Mouse (Mus musculus) midbrain, embryonic 16.5 days (tissue): ENCODE measurements at regions not wholly inside any gene's neighbourhood (a gene's known extent, or its start where the extent isn't known, plus 50 kb on each side); places are given as distances from the start of the nearest gene placed in this dataset.

Source experiments
- ATAC-seq: fragments of 200-750 bp; cut with Nextera tagmentation; 2 replicates; pipeline ENCODE4 v1.8.0; 2017; ENCODE audit warnings: moderate TSS enrichment
- H3K27ac ChIP-seq: fragments of 300-500 bp; sonication (generic); 2 replicates; pipeline ENCODE4 v1.5.1; 2014; ENCODE audit warnings: mild to moderate bottlenecking, low read length, mixed read lengths
- H3K27me3 ChIP-seq: fragments of 300-500 bp; sonication (generic); 2 replicates; pipeline ENCODE4 v1.6.1; 2014; ENCODE audit warnings: low read depth, low read length, mixed read lengths; ENCODE audit not compliant: control insufficient read depth, insufficient read depth
- H3K36me3 ChIP-seq: fragments of 300-500 bp; sonication (generic); 2 replicates; pipeline ENCODE4 v1.6.1; 2014; ENCODE audit warnings: mild to moderate bottlenecking, low read length, moderate library complexity, mixed read lengths; ENCODE audit not compliant: control insufficient read depth, insufficient read depth
- H3K4me1 ChIP-seq: fragments of 300-500 bp; sonication (generic); 2 replicates; pipeline ENCODE4 v1.6.1; 2014; ENCODE audit warnings: mild to moderate bottlenecking, low read length, mixed read lengths; ENCODE audit not compliant: control insufficient read depth, insufficient read depth
- H3K4me2 ChIP-seq: fragments of 300-500 bp; sonication (generic); 2 replicates; pipeline ENCODE4 v1.6.1; 2014; ENCODE audit warnings: mild to moderate bottlenecking, low read length, mixed read lengths
- H3K4me3 ChIP-seq: fragments of 300-500 bp; sonication (generic); 2 replicates; pipeline ENCODE4 v1.5.1; 2014; ENCODE audit warnings: low read depth, mild to moderate bottlenecking, low read length, moderate library complexity, mixed read lengths
- H3K9ac ChIP-seq: fragments of 300-500 bp; sonication (generic); 2 replicates; pipeline ENCODE4 v1.6.1; 2014; ENCODE audit warnings: low read depth, low read length, mixed read lengths
- H3K9me3 ChIP-seq: fragments of 300-500 bp; sonication (generic); replicated peaks from 2 replicates; pipeline ENCODE4 v1.6.1; 2014; ENCODE audit warnings: mild to moderate bottlenecking, low read length, mixed read lengths; ENCODE audit not compliant: control insufficient read depth, poor library complexity, severe bottlenecking
- WGBS: fragments of 180-500 bp; shearing (Covaris S2); extraction: QIAGEN DNeasy Blood & Tissue Kit; methylation state at CpG from one replicate; pipeline ENCODE4 v1.1.7; 2014; 5-methylcytosine and 5-hydroxymethylcytosine counted together

- Histone ChIP-seq H3K36me3 (no peaks in the 10 kb centered on the region), H3K27ac (no peak overlapping the region), H3K9ac (peak overlapping the region; percentile 40; the same call in 1 of the 2 replicates), H3K9me3 (no peaks in the 10 kb centered on the region), H3K4me1 (peaks cover 10% of the 10 kb centered on the region), H3K4me2 (peak overlapping the region; percentile 50), H3K4me3 (peak overlapping the region; percentile 24), H3K27me3 (no peaks in the 10 kb centered on the region; the same call in 1 of the 2 replicates)
- WGBS, result 3% methylated on average over 23 of the region's 23 CpGs
- ATAC-seq, result peak; percentile 37; the same call in 1 of the 2 replicates
Observed at GRCm38 (mm10) chr4:45591405-45592315, 59.4 kb upstream of the Shb start.

GRCm38 (mm10) chr4:45590836-45591235 lies 58.6 kb upstream of the Shb start:
- H3K4me3 ChIP-seq, result no peak overlapping the region
- H3K27ac ChIP-seq, result no peak overlapping the region
- H3K9me3 ChIP-seq, result no peaks in the 10 kb centered on the region
- H3K36me3 ChIP-seq, result no peaks in the 10 kb centered on the region
- H3K27me3 ChIP-seq, result no peaks in the 10 kb centered on the region; the same call in 1 of the 2 replicates
- no peak for ATAC-seq
- WGBS, result 6% methylated on average over 2 of the region's 2 CpGs
- H3K4me1 ChIP-seq, result peaks cover 10% of the 10 kb centered on the region
- H3K9ac ChIP-seq, result no peak overlapping the region
- H3K4me2 ChIP-seq, result peak overlapping the region; percentile 50; the same call in 1 of the 2 replicates

GRCm38 (mm10) chr4:45588322-45588721 lies 56.1 kb upstream of the Shb start:
- ATAC-seq, result no peak
- Histone ChIP-seq H3K27me3 (peaks cover 5% of the 10 kb centered on the region; the same call in 1 of the 2 replicates), H3K9me3 (no peaks in the 10 kb centered on the region), H3K36me3 (no peaks in the 10 kb centered on the region), H3K4me2 (no peak overlapping the region), H3K4me3 (no peak overlapping the region), H3K9ac (no peak overlapping the region), H3K27ac (no peak overlapping the region), H3K4me1 (peaks cover 13% of the 10 kb centered on the region)
- 23% methylated on average over 3 of the region's 3 CpGs for WGBS

- Histone ChIP-seq H3K9ac (no peak overlapping the region), H3K4me3 (no peak overlapping the region), H3K27ac (no peak overlapping the region), H3K27me3 (peaks cover 5% of the 10 kb centered on the region; the same call in 1 of the 2 replicates), H3K4me1 (peaks cover 13% of the 10 kb centered on the region), H3K36me3 (no peaks in the 10 kb centered on the region), H3K4me2 (no peak overlapping the region), H3K9me3 (no peaks in the 10 kb centered on the region)
- 73% methylated on average over 2 of the region's 2 CpGs for WGBS
- ATAC-seq, result no peak
Observed at GRCm38 (mm10) chr4:45587202-45587601, 54.9 kb upstream of the Shb start.

- Histone ChIP-seq H3K36me3 (no peaks in the 10 kb centered on the region), H3K27me3 (peaks cover 5% of the 10 kb centered on the region; the same call in 1 of the 2 replicates), H3K27ac (no peak overlapping the region), H3K4me1 (peaks cover 11% of the 10 kb centered on the region), H3K9me3 (no peaks in the 10 kb centered on the region), H3K9ac (no peak overlapping the region), H3K4me3 (no peak overlapping the region), H3K4me2 (no peak overlapping the region)
- 40% methylated on average over 2 of the region's 2 CpGs for WGBS
- no peak for ATAC-seq
Observed at GRCm38 (mm10) chr4:45586310-45586709, 54.0 kb upstream of the Shb start.

- Histone ChIP-seq H3K4me3 (no peak overlapping the region), H3K4me1 (peaks cover 5% of the 10 kb centered on the region), H3K9me3 (no peaks in the 10 kb centered on the region), H3K9ac (no peak overlapping the region), H3K4me2 (no peak overlapping the region), H3K36me3 (no peaks in the 10 kb centered on the region), H3K27me3 (peaks cover 5% of the 10 kb centered on the region; the same call in 1 of the 2 replicates), H3K27ac (no peak overlapping the region)
- no peak for ATAC-seq
- WGBS, result 61% methylated on average over 8 of the region's 8 CpGs
Observed at GRCm38 (mm10) chr4:45585188-45585820, 53.0 kb upstream of the Shb start.

- Histone ChIP-seq H3K9ac (no peak overlapping the region), H3K36me3 (no peaks in the 10 kb centered on the region), H3K4me2 (no peak overlapping the region), H3K27ac (no peak overlapping the region), H3K9me3 (no peaks in the 10 kb centered on the region), H3K4me3 (no peak overlapping the region), H3K4me1 (peaks cover 6% of the 10 kb centered on the region), H3K27me3 (peaks cover 5% of the 10 kb centered on the region; the same call in 1 of the 2 replicates)
- 67% methylated on average over 4 of the region's 4 CpGs for WGBS
- ATAC-seq, result no peak
Observed at GRCm38 (mm10) chr4:45583966-45584365, 51.7 kb upstream of the Shb start.

- ATAC-seq, result no peak
- H3K36me3 ChIP-seq, result no peaks in the 10 kb centered on the region
- peaks cover 7% of the 10 kb centered on the region; the same call in 1 of the 2 replicates for H3K4me1 ChIP-seq
- no peak overlapping the region for H3K9ac ChIP-seq
- no peak overlapping the region for H3K4me2 ChIP-seq
- H3K27me3 ChIP-seq, result peaks cover 5% of the 10 kb centered on the region; the same call in 1 of the 2 replicates
- H3K9me3 ChIP-seq, result no peaks in the 10 kb centered on the region
- no peak overlapping the region for H3K4me3 ChIP-seq
- H3K27ac ChIP-seq, result no peak overlapping the region
- WGBS, result 82% methylated on average over 5 of the region's 5 CpGs
Observed at GRCm38 (mm10) chr4:45582496-45582895, 50.2 kb upstream of the Shb start.
